In genomic region chr2:50106879-50107278, GRCm38 (mm10) we compare ENCODE assay signal across 19 mouse cellular contexts. TPM values are rescaled to one million over a fixed set of nuclear protein-coding genes. Genes with fewer than 3 reads are reported as not detected.
DNase-seq lines count a peak whose midpoint lies in the region; TF ChIP-seq lines count a peak whose summit lies in the region.
"Had no signal": no experiment of that assay in that cellular context is flagged by ENCODE, and none has a peak within 500 bp of the region (broad histone marks: within the 10 kb centered on the region; RNA-seq: fewer than 3 reads in every experiment).

No protein-coding gene starts in this region.

- H3ac ChIP-seq in C2C12 (ENCODE audit: control insufficient read depth, insufficient read length, low read depth) = peak overlapping the region; percentile 14
- H3ac ChIP-seq in myocyte (ENCODE audit: control insufficient read depth, insufficient read length) = no peak overlapping the region

- H3K4me2 ChIP-seq in myocyte (ENCODE audit: low read depth) = peak overlapping the region; percentile 42
- H3K4me2 ChIP-seq: heart, embryonic 11.5 days; hindbrain, embryonic 13.5 days had no signal

- no peaks in the 10 kb centered on the region for H3K79me2 ChIP-seq in C2C12 (ENCODE audit: control insufficient read depth, insufficient read depth)
- no peaks in the 10 kb centered on the region for H3K79me2 ChIP-seq in myocyte (ENCODE audit: control insufficient read depth, insufficient read depth)

- H3K4me3 ChIP-seq in C2C12 (ENCODE audit: insufficient read depth, poor library complexity, severe bottlenecking) = no peak overlapping the region
- H3K4me3 ChIP-seq in myocyte = no peak overlapping the region
- H3K4me3 ChIP-seq: heart, adult 2 months; hindbrain, embryonic 13.5 days had no signal

- no peaks in the 10 kb centered on the region for H3K79me3 ChIP-seq in C2C12 (ENCODE audit: low read depth)

- TF ChIP-seq POLR2A in myocyte (IDR thresholded peaks at IDR 0.05; ENCODE audit: insufficient read length, low read depth) = no peak

- H3K36me3 ChIP-seq in C2C12 (ENCODE audit: control insufficient read depth, insufficient read depth) (no peaks in the 10 kb centered on the region), myocyte (ENCODE audit: control insufficient read depth, insufficient read depth) (no peaks in the 10 kb centered on the region)
- H3K36me3 ChIP-seq: hindbrain, embryonic 13.5 days had no signal

- H3K27me3 ChIP-seq in C2C12 (ENCODE audit: control insufficient read depth, insufficient read depth, insufficient read length) (no peaks in the 10 kb centered on the region), myocyte (ENCODE audit: control insufficient read depth, insufficient read depth, insufficient read length) (no peaks in the 10 kb centered on the region)
- H3K27me3 ChIP-seq: hindbrain, embryonic 13.5 days; Patski had no signal

- TF ChIP-seq CTCF in C2C12 (IDR thresholded peaks at IDR 0.05; ENCODE audit: control insufficient read depth, insufficient read depth, insufficient read length) = no peak

- DNase-seq in adrenal gland, postnatal 36 days = peak; percentile 5 to 8
- DNase-seq in adrenal gland, postnatal 4 days (ENCODE audit: low spot score in 2 of 2) = no peak
- peak; percentile 90 for DNase-seq in 3T3-L1 (ENCODE audit: low read depth, low spot score)
- DNase-seq in spleen, postnatal 10 days (ENCODE audit: low spot score in 2 of 2) = no peak
- no peak for DNase-seq in lung, postnatal 10 days
- DNase-seq: adrenal gland, postnatal 10 days; cerebellum, adult 18-20 months; cerebellum, adult 9-10 months; cerebellum, postnatal 14 days; forebrain, postnatal 0 days; gastrocnemius, postnatal 25 days; heart, adult 2 months; kidney, adult 18-20 months had no signal

TF ChIP-seq in C2C12, 6 proteins besides CTCF, POLR2A, EP300 and RAD21:
- TF ChIP-seq FOSL1 (IDR thresholded peaks at IDR 0.05; ENCODE audit: insufficient read depth, low read length, poor library complexity, severe bottlenecking) = peak; percentile 91
- no peak for TF ChIP-seq MAX (IDR thresholded peaks at IDR 0.05)
- TF ChIP-seq MYOD1 (IDR thresholded peaks at IDR 0.05; ENCODE audit: control insufficient read depth, insufficient read length, low read depth) = peak; percentile 85
- TF ChIP-seq MYOG (IDR thresholded peaks at IDR 0.05; ENCODE audit: control insufficient read depth, extremely low read depth, insufficient read length) = no peak
- TF ChIP-seq CEBPB (IDR thresholded peaks at IDR 0.05; ENCODE audit: low read depth) = no peak
- TF ChIP-seq USF1 (IDR thresholded peaks at IDR 0.05; ENCODE audit: low read depth) = no peak

TF ChIP-seq in myocyte, 11 proteins besides CTCF, POLR2A, EP300 and RAD21:
- no peak for TF ChIP-seq MYOG (IDR thresholded peaks at IDR 0.05; ENCODE audit: control insufficient read depth in 1 of 3, insufficient read depth in 1 of 3, insufficient read length in 2 of 3, low read depth in 2 of 3)
- peak in 2 of 3 experiments; percentile 52 to 61 for TF ChIP-seq MYOD1 (IDR thresholded peaks at IDR 0.05; ENCODE audit: control insufficient read depth in 1 of 3, insufficient read length in 2 of 3, low read depth in 2 of 3)
- no peak for TF ChIP-seq USF1 (IDR thresholded peaks at IDR 0.05; ENCODE audit: low read depth)
- 0 out of 2 replicates have a peak, but pooled peaks have one; percentile 14 for TF ChIP-seq CEBPB (IDR thresholded peaks at IDR 0.05; ENCODE audit: insufficient read depth, poor library complexity, severe bottlenecking)
- no peak for TF ChIP-seq SRF (IDR thresholded peaks at IDR 0.05; ENCODE audit: control insufficient read depth, insufficient read length, low read depth)
- peak; percentile 6 for TF ChIP-seq MAX (IDR thresholded peaks at IDR 0.05; ENCODE audit: low read depth)
- peak; percentile 51 for TF ChIP-seq TCF12 (IDR thresholded peaks at IDR 0.05; ENCODE audit: insufficient read depth, poor library complexity, severe bottlenecking)
- TF ChIP-seq POLR2AphosphoS2 (IDR thresholded peaks at IDR 0.05; ENCODE audit: insufficient read length, low read depth) = no peak
- no peak for TF ChIP-seq TCF3 (IDR thresholded peaks at IDR 0.05; ENCODE audit: insufficient read length, low read depth)
- TF ChIP-seq REST (IDR thresholded peaks at IDR 0.05; ENCODE audit: insufficient read depth, insufficient read length) = no peak
- no peak for TF ChIP-seq E2F4 (IDR thresholded peaks at IDR 0.05; ENCODE audit: insufficient read depth)

RNA-seq across cellular contexts. Expression of gene Lypd6, which starts 40.6 kb away (rescaled TPM):
- total RNA-seq in adrenal gland, postnatal 36 days (2021) = 10 to 100 TPM in 1 of 2 experiments, 1 to 10 TPM in 1; 6.9 to 24.1 TPM
- 10 to 100 TPM; 16.0 to 19.8 TPM for total RNA-seq in adrenal gland, postnatal 4 days (2021)
- polyA plus RNA-seq in C2C12 (2012; fragmentation: generic; extraction: Trizol) = 0.55 TPM
- 3.9 TPM for polyA plus RNA-seq in myocyte (2012; fragmentation: generic; extraction: Trizol)
- polyA plus RNA-seq: inflammation-experienced regulatory T-cells, adult 6 months; Patski had no signal

Comparison
In these comparisons a context has a peak if more than half of its experiments do, and no peak if none do; other contexts are left out.
1. DNase-seq: peak in adrenal gland, postnatal 36 days (2 of 2) and 3T3-L1 (single experiment); none in adrenal gland, postnatal 4 days (0 of 2), spleen, postnatal 10 days (0 of 2) and lung, postnatal 10 days (single experiment).